Mouse (Mus musculus): Measurements from ENCODE around the gene Map2k7.
"Not testable (repeated sequence)": the region's sequence is repeated elsewhere in the genome, so short reads cannot be mapped to it uniquely, and the experiment has no call there.

Map2k7 gene

DNA sequence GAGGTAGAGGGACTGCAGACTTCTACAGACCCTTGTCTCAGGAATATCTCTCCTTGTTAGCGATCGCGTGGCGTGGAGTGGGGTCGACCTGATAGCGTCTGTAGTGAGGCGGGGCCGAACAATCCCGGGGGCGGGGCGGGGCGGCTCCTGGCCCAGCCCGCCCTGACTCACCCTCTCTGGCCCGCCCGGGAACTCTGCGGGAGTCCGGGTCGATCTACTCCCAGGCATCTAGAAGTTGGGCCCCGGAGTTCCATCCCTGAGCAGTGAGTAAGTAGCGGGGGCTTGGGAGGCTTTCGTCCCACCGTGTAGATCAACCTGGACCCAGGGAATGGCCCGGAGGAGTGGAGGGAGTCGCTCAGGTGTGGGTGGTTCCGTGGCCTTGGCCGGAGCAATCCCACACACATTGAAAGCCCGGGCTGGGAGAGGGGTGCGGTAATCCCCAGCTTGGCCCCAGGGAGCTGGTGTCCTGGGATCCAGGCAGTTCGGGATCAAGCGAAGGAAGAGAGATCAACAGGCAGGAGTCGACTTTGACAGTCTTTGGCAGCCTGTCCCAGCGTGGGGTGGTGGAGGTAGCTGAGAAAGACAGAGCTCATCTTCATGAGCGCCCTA, 11.7 kb upstream of the Map2k7 start, which contains the start of gene Lrrc8e:
Lrrc8e (plus strand) TSS at position 89 of the 609 bp plus-strand sequence.
- no peak for DNase-seq (ENCODE audit: low read depth, low spot score)

GRCm38 (mm10) chr8:4227919-4228318, 10.6 kb upstream of the Map2k7 start:
- no peak for DNase-seq (ENCODE audit: low read depth, low spot score)

DNA sequence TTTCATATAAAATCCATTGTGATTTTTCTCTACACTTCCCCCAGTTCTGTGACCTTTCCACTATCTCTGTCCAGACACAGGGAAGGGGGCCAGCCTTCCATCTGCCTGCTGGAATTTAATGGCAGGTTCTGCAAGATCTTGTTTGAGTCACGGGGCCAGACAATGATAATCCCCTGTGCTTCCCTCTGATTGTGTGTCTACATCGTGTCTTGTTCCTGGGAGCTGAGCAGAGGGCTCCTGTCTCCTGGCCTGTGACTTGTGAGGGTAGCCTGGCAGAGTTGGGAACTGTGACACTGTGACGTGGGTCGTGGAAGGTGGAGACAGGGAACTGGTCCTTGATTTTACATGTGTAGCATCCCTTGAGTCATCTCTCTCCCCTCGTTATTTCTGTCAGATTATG, 8.8 kb upstream of the Map2k7 start:
- DNase-seq (ENCODE audit: low read depth, low spot score): no peak

- DNase-seq (ENCODE audit: low read depth, low spot score): no peak
These were observed 7.8 kb upstream of the Map2k7 start for GRCm38 (mm10) chr8:4230612-4231351.

DNA sequence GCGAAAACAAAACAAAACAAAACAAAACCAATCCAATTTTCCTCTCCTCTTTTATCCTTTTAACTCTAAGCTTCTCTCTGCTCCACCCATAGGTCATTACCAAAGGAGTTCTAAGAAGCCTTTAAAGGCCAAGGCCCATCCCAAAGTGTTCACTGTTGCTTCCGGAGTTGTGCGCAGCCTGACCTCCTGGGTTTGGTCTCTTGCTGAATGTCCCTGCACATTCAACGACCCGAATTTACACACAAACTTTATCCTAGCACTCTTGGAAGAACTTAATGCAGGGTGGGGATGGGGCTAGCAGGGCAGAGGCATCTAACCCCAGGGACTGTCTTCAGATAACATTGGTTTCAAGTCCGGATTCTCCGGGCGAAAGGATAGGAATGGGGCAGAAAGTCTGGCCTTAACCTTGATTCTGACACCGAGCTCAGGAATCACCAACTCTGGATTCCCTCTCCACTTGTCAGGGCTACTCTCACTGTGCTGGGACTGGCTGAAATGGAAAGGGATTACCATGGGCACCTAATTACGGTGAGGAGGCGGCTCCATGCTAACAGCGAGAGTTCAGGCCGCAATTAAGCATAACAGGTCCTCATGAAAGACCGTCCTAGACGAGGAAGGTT, 616 bp upstream of the Map2k7 start:
- DNase-seq (ENCODE audit: low read depth, low spot score): no peak

GRCm38 (mm10) chr8:4239193-4239890, 802 bp downstream of the Map2k7 start:
- no peak for DNase-seq (ENCODE audit: low read depth, low spot score)

GRCm38 (mm10) chr8:4245061-4245460, 6.5 kb downstream of the Map2k7 start:
- no peak for DNase-seq (ENCODE audit: low read depth, low spot score)

DNA sequence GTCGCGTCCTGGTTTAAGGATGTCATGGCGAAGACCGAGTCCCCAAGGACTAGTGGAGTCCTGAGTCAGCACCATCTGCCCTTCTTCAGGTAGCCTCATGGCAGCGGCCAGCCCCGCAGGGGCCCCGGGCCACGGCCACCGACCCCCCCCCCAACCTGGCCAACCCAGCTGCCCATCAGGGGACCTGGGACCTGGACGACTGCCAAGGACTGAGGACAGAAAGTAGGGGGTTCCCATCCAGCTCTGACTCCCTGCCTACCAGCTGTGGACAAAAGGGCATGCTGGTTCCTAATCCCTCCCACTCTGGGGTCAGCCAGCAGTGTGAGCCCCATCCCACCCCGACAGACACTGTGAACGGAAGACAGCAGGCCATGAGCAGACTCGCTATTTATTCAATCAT, 7.2 kb downstream of the Map2k7 start:
- DNase-seq (ENCODE audit: low read depth, low spot score): no peak

GRCm38 (mm10) chr8:4247241-4247640, 8.7 kb downstream of the Map2k7 start:
- no peak for DNase-seq (ENCODE audit: low read depth, low spot score)

DNA sequence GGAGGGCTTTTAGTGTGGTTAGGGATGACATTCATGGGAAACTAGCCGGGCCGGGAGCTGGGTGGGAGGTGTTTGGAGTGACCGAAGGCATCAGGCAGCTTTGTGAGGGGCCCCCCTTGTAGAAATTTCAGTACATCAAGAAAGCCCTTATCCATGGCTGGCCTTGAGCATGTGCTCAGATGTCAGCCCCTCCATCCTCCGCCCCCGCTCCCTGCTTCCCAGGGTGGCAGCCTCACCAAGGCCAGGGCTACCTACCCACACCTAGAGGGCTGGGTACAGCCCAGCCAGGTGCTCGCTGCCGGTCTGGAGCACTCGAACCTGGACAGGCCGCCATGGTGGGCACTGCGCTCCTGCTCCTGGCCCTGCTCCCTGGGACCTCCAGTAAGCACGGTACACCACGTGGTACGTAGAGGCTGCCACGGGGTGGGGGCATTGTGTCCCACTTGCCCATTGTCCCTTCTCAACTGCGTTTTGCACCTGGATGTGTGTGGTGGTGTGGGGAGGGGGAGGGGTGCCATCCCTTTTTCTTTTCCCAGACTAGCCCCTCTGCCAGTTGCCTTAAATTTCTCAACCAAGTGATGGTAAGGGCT, 9.5 kb downstream of the Map2k7 start, which contains the start of gene Tgfbr3l:
Tgfbr3l (plus strand) TSS at position 264 of the 590 bp plus-strand sequence.
- no peak for DNase-seq (ENCODE audit: low read depth, low spot score)

GRCm38 (mm10) chr8:4249213-4249612, 10.7 kb downstream of the Map2k7 start:
- no peak for DNase-seq (ENCODE audit: low read depth, low spot score)

DNA sequence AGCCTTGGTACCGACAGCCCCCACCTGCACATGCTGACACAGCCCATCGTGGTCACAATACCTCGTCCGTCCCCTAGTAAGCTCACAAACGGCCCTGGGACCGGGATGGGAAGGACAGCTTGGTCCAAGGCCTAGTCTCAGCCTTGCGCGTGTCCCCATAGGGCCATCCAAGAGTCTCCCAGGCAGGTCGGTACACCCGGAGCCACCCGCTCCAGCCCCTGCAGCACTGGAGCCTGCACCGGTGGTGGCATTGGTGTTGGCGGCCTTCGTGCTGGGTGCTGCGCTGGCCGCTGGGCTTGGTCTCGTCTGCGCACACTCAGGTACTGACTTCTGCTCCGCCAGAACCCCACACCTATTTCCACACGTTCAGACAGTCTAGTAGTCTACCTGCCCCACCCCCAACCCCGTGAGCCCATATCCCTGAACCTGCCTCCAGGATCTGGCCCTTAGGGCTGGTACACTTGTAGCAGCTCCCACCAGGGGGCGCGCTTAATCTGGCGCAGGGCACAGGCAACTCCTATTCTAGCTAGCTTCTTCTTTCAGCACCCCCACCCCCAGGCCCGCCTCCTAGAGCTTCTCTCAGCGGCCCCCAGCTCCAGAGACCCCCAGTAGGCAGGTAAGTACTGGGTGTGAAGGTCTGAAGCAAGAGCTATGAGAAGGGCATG, 11.9 kb downstream of the Map2k7 start:
- peak; percentile 67 for DNase-seq (ENCODE audit: low read depth, low spot score)

- no peak for DNase-seq (ENCODE audit: low read depth, low spot score)
These were observed 13.7 kb downstream of the Map2k7 start for GRCm38 (mm10) chr8:4252116-4252760.

- peak; percentile 94 for DNase-seq (ENCODE audit: low read depth, low spot score)
These were observed 14.6 kb downstream of the Map2k7 start, which contains the start of gene Snapc2 for GRCm38 (mm10) chr8:4252934-4253841. Gene Snapc2, plus strand, starts transcription at chr8:4253080.

DNA sequence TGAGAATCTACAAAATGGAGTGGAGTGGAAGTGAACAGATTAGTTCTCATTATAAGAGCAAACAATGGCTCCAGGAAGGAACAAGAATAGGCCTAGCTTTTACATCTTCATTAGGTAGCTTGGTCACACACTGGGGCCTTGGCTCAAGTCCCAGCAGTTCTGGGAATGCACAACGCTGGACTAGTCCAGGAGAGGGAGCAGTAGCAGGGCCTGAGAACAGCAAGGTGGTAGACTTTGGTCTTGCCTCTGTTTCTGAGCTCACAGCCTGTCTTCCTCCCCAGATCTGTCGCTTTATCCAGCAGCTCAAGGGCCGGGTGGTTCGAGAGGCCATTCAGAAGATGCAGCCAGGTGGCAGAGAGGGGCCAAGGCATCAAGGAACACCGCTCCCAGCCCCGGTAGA, 15.5 kb downstream of the Map2k7 start:
- no peak for DNase-seq (ENCODE audit: low read depth, low spot score)

- not testable (repeated sequence) for DNase-seq (ENCODE audit: low read depth, low spot score)
These were observed 16.9 kb downstream of the Map2k7 start for GRCm38 (mm10) chr8:4255471-4255870.

DNA sequence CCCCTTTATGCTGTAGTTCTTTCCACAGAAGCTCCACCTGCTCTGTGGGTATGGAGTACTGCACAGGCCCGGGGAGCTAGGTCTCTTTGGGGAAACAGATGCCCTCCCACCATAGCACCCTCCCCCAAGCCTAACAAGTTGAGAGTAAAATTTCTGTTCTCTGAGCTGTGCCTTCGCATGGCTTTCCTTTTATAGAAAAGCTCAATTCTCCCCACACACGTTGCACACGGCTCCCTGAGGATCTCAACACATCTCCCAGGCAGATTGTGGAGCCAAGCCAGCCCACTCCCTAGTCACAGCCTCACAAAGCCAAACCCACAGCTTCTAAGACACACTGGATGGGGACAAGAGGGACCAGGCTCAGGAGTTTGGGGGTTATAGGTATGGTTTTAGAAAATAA, 18.4 kb downstream of the Map2k7 start:
- DNase-seq (ENCODE audit: low read depth, low spot score): no peak

- no peak for DNase-seq (ENCODE audit: low read depth, low spot score)
These were observed 18.8 kb downstream of the Map2k7 start for GRCm38 (mm10) chr8:4257350-4257749.

DNA sequence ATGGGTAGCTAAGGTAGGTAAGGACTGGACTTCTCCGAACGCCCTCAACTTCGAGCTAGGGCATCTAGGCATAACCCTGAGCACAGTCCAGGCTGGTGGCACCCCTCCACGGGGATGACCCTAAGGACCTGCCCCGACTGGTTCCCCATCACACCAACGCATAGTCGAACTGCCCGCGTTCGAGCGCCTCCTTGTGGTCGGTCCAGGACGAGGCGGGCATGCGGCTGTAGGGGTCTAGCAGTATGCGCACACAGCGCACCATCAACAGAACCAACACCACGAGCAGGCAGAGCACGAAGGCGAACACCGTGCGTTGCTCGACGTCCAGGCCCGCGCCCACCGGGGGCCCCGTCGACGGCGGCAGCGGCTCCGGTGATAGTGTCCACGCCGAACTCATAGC, 19.7 kb downstream of the Map2k7 start:
- DNase-seq (ENCODE audit: low read depth, low spot score): peak; percentile 55

DNA sequence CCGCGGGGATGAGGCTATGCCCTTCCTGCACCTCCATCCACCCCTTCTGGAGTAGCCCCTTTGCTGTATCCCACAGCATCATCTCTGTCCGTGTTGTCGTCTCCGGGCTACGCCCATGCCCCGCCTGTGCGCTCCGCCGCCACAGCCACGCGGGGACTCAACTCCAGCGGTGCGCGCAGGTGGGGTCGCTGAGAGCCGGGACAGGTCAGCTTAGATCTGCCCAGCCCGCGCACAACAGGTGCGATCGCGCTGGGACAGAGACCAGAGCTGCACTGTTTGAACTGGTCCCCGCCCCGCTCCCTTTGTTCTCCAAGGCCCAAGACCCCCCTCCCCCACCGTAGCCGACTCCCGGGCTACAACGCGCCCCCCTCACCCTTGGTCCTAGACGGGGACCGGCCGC, 20.1 kb downstream of the Map2k7 start:
- DNase-seq (ENCODE audit: low read depth, low spot score): no peak
